Mouse (Mus musculus) ovary, adult 18-20 months (tissue): ENCODE results near the gene Arhgef5.
"Not testable (repeated sequence)": the region's sequence is repeated elsewhere in the genome, so short reads cannot be mapped to it uniquely, and the experiment has no call there.

Experiments used
- DNase-seq: peaks from one replicate; pipeline ENCODE4 v3.0.0; 2022; ENCODE audit warnings: low spot score, mixed read lengths

Gene Arhgef5

GRCm38 (mm10) chr6:43265363-43266041, at the start of gene Arhgef5:
Gene Arhgef5 (plus strand): TSS chr6:43265582.
- DNase-seq = peak; percentile 63

DNA sequence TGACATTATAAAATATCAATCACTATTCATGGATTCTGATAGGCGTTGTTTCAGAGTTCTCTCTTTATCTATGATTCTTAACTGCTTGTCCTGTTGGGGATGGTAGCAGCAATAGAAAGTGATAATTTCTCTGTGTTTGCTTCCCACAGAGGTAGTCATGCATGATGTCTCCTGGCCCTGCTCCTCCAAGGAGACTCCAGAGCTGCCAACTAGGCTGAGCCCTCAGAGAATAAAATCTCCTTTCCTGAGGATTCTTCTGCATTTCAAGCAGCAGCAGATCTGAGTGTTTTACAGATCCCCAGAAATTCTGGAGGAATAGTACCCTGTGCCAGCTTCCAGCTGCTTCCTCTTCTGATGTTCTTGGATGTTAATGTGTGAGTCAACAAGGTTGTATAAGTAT, 34.1 kb upstream of the Arhgef5 start, which contains the start of gene Olfr47:
TSS of gene Olfr47 (plus strand) at position 275 of the 400 bp plus-strand sequence.
- not testable (repeated sequence) for DNase-seq

DNA sequence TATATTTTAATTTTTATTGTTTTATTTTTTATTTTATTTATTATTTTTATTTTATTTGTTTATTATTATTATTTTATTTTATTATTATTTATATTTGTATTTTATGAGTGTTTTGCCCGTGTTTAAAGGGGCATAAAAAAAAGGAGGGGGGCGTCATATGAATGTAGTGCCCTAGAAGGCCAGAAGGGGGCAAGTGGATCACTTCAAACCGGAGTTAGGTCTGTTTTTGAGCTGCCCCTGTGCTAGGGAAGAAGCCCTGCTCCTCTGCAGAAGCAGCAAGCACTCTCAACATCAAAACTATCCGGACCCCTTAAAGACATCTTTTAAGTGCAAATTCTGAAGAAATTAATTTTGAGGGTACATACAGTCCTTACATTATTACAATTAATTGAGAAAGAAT, 23.3 kb upstream of the Arhgef5 start:
- no peak for DNase-seq

DNA sequence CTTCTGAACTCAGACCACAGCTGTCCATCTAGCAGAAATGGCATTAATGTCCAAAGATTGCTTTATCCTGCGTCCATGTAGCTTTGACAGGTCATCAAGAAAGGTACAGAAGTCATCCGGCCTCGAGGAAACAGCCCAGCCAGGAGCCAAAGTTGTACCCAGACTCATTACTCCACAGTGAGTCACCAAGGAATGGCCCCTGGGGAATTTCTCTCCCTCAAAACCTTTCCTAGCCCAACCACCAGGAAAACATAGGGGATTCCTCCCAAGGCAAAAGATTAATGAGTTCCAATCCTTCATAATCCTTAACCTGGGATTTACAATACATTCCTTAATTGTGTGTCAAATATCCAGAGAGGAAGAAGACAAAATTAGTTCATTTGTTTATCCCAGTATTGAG, 18.0 kb upstream of the Arhgef5 start:
- no peak for DNase-seq

- no peak for DNase-seq
Measured at GRCm38 (mm10) chr6:43252994-43253393, 12.4 kb upstream of the Arhgef5 start.

DNA sequence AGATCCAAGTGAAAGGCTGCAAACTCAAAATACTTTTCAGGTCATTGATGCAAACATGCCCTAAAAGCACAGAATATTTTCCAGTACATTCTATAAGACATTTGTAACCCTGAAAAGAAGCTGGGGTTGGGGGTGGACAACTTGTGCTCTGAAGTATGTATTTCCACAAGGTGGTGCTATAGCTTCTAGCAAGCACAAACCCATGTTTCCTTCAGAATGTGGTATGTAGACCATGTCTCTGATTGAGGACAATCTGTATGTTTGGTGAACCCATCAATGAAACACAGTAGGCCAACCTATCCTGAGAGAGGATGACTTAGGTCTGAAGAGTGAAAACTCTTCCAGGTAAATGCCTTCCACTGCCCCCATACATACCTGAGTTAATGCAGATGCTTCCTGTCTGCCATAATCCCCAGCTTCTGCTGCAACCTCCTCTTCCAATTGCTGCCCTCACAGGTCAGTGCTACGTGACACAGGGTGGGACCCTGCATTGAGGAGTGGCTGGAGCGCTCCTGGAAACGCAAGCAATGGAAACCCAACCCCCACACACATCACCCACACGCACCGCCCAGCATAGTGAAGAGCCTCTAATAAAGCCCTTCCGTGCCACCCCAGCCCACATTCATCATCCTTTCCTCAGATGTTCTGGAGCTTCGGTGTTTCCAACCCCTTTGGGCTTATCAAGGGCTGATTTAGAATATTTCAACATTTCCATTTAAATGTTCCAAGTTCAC, 11.0 kb upstream of the Arhgef5 start:
- DNase-seq = no peak

DNA sequence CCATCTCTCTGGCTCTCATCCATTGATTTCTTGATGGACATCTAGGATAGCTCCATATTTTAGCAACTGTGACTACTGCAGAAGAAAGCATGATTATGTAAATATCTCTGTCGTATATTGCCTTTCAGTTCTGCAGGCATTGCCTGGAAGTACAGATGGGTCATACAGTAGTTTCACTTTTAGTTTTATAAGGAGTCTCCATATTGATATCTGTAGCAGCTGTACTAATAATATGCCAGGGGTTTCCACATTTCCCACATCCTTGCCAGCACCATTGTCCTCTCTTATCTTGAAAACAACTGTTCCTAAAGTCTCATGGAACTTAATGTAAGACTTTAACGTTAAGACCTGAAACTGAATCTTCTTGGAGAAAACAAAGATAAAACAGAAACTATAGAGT, 4.6 kb upstream of the Arhgef5 start:
- no peak for DNase-seq

- no peak for DNase-seq
Measured at GRCm38 (mm10) chr6:43266356-43266755, 974 bp downstream of the Arhgef5 start.

DNA sequence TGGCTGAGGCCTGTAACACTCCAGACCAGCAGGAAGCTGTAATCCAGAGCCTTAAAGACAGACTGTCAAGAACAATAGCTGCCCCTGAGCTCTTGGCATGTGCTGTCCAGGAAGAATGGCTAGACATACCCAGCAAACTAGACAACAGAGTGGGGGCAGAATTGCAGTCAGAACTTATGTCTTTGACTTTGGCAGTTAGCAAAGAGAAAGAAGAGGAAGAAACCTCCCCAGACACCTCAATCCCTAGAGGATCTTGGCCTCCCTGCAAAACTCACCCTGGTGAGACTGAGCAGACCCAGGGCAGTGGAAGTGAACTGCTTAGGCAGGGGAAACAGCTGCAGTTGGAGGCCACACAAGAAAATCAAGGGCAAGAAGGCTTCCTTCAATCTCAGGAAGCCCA, 7.2 kb downstream of the Arhgef5 start:
- DNase-seq = no peak

DNA sequence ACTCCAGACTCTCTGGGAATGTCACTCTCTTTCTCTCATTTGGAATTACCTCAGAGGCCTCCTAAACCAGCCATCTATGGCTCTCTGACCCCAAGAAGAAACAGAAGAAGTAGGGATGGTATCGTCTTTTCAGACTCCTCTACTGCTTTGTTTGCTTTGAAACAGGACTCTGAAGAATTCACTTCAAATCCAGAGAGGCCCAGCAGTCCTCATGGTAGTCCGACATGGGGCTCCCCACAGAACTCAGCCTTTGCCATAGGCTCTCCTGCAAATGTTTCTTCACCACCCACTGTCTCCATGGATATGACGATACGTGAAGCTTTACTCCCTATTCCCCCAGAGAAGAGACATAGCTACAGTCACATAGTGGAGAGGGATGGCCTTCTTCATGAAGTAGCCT, 8.7 kb downstream of the Arhgef5 start:
- no peak for DNase-seq

DNA sequence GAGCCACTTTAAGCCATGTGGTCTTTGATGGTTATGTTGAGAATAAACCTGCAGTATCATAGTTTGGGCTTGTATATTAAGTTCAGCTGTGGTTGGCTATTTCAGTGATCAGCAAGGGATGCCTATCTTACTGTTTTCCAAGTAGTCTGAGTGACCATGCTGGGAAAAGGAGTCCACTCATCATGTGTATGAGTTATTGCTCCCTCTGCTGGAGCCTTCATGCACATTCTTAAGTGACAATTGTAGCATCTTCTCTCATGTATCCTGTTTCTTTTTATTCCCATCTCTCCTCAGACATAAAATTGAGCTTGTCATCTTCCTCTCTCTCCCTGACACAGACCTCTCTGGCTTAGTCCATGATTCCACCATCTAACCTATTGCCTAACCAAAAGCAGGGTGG, 12.9 kb downstream of the Arhgef5 start:
- DNase-seq = no peak

DNA sequence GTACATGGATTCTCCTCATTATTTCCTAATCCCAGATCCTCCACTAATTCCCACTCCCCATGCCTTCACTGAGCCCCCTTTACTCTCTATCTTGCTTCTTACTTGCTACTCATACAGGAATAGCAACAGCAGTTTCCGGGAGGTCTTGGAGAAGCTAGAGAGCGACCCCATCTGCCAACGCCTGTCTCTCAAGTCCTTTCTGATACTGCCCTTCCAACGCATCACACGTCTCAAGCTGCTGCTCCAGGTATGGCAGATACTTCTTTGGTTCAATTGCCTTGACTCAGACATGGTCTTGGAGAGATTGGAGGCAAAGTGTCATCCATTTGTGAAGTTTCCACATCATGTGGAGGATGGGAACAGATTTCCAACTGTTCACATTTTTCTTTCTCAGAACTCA, 15.1 kb downstream of the Arhgef5 start:
- no peak for DNase-seq

- no peak for DNase-seq
Measured at GRCm38 (mm10) chr6:43292041-43292440, 26.7 kb downstream of the Arhgef5 start.

- DNase-seq = no peak
Measured at GRCm38 (mm10) chr6:43292471-43293076, 27.2 kb downstream of the Arhgef5 start.

GRCm38 (mm10) chr6:43293175-43293574, 27.8 kb downstream of the Arhgef5 start:
- DNase-seq = no peak

DNA sequence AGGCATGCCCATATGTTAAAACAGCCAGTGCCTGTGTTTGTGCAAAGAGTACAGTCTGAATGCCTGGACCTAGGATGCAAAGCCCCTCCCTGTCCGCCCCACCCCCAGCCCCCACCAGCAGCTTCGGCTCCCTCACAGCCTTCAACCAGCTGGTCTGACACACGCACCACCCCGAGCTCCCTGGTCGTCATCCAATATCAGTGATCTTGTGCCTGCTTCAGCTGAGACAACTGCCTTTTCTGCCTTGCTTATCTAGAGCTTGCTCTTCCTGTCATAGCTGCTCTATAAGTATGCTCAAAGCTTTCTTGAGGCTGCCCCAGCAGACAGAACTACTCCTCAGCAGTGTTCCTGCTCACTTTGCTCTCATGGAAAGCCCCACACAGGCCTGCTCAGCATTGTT, 30.5 kb downstream of the Arhgef5 start:
- no peak for DNase-seq

DNA sequence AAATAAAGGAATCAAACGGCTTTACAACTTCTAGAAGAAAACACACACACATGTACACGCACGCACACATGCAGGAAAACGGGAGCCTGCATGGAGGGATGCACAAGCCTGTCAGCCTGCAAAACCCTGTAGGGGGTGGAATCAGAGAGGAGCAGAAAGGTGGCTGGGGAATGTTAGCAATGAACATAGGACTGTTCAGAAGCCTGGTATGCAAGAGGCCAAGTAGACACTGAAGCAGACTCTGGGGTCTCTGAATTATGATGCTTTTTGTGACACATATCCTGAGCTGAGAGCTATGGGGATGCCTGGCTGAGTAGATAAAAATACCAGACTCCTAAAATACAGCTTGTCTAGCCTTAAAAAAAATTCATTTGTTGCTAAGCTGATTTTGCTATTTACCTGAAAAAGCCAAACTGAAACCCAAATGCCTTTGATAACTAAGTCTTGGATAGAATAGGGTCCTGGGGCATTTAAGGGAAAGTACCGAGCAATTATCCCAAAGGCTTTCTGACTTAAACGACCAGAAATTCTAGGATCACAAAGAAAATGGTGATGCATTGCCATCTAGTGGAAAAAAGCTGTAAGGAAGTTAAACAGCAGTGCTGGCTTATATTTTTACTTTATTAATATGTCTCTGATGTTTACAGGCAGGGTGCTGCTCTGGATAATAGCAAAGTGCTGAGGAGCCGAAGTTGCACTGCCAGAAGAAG, 31.6 kb downstream of the Arhgef5 start:
- DNase-seq = no peak

- no peak for DNase-seq
Measured at GRCm38 (mm10) chr6:43297508-43297850, 32.1 kb downstream of the Arhgef5 start.

DNA sequence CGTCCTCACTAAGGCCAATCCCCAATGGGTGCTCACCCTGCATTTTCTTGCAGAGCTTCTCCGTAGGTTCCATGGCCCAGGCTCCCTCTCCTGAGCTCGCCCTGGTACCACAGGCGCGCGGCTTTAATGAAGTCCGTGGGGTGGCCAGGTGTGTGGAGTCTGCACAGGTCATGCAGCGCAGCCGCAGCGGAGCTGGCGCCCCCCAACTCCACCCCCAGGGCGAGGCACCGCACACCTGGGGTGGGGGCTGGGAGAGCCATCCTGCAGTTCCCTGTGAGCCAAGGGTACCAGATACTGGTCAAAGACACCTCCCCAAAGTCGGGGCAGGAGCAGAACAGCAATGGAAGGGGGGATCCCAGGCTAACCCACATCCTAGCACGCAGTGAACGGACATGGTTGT, 44.1 kb downstream of the Arhgef5 start, which contains the start of gene Nobox:
TSS of gene Nobox (minus strand) at position 101 of the 400 bp plus-strand sequence.
- no peak for DNase-seq

- no peak for DNase-seq
Measured at GRCm38 (mm10) chr6:43310071-43310470, 44.7 kb downstream of the Arhgef5 start.

DNA sequence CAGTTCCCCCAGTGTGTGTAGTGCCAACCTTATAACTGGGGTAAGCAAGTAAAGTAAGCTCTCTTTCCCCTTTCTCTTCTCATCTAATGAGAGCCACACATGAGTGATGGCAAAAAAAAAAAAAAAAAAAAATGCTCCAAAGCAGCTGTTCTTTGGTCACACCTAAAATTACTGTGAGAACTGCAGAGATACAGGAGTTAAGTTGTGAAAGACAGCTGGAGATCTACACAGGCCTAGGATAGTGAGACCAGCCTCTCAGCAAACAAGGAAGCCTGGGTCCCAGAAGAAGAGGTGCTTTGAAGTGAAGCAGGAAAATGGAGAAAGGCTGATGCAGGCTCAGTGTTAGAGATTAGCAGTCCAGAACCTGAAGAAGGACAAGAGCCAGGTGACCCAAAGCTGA, 47.2 kb downstream of the Arhgef5 start:
- no peak for DNase-seq

GRCm38 (mm10) chr6:43312961-43313656, 47.7 kb downstream of the Arhgef5 start:
- no peak for DNase-seq
